Mouse (Mus musculus) macrophage (primary cell): ENCODE results near the gene Tmem86b. TPM values are rescaled to one million over a fixed set of nuclear protein-coding genes. Genes with fewer than 3 reads are reported as not detected.

Source experiments
- H3K27ac ChIP-seq: fragments of 350-480 bp; formaldehyde crosslinking; 2 replicates; pipeline ENCODE4 v1.9.0; 2021
- H3K36me3 ChIP-seq: fragments of 350-480 bp; formaldehyde crosslinking; 2 replicates; pipeline ENCODE4 v1.9.0; 2021; ENCODE audit errors: inconsistent target
- H3K4me3 ChIP-seq: fragments of 350-480 bp; formaldehyde crosslinking; 2 replicates; pipeline ENCODE4 v1.9.0; 2021; ENCODE audit errors: inconsistent target
- H3K79me2 ChIP-seq: fragments of 350-480 bp; formaldehyde crosslinking; 2 replicates; pipeline ENCODE4 v1.9.0; 2021; ENCODE audit errors: inconsistent target
- WGBS: methylation state at CpG from one replicate; pipeline ENCODE4 v1.1.7; 2026; ENCODE audit warnings: inconsistent platforms; ENCODE audit not compliant: missing documents; 5-methylcytosine and 5-hydroxymethylcytosine counted together
- polyA plus RNA-seq: library from polyadenylated mRNA; stranded (reverse); fragments of 250-400 nt; gene quantifications from 3 replicates; pipeline ENCODE4 v1.2.4, GENCODE M21; 2018; ENCODE audit warnings: inconsistent platforms

Gene Tmem86b
- polyA plus RNA-seq, 1 experiment from 2014 or later = 1.4 TPM

- Histone ChIP-seq H3K79me2 (peaks cover 47% of the 10 kb centered on the region), H3K4me3 (peak overlapping the region; percentile 78), H3K36me3 (no peaks in the 10 kb centered on the region), H3K27ac (peak overlapping the region; percentile 47)
- WGBS = 2% methylated on average over 9 of the region's 9 CpGs
Observed at GRCm38 (mm10) chr7:4657521-4658127, 26.4 kb upstream of the Tmem86b start.

DNA sequence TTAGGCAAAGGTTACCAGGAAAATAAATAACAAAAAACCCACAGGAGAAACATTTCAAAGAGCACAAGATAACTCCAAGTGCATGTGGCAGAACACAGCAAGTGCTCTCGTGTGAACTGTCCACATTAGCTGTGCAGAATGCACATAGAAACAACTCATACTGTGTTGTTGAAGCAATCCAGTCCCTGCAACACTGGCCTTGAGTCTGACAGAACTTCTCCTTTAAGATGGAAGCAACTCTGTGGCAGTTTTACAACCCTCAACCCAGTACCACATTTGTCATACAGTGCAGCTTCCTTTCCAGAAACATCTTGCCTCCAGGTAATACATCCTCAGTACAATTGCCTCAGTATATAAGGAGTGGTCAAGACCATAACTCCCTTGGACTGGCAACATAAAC, 25.6 kb upstream of the Tmem86b start:
- Histone ChIP-seq H3K36me3 (no peaks in the 10 kb centered on the region), H3K79me2 (peaks cover 55% of the 10 kb centered on the region), H3K27ac (peak overlapping the region; percentile 97), H3K4me3 (peak overlapping the region; percentile 78)
- 9% methylated on average over 1 of the region's 1 CpGs for WGBS

- H3K4me3 ChIP-seq = no peak overlapping the region
Observed at GRCm38 (mm10) chr7:4655916-4656315, 24.7 kb upstream of the Tmem86b start.

GRCm38 (mm10) chr7:4655393-4655792, 24.2 kb upstream of the Tmem86b start:
- H3K36me3 ChIP-seq = no peaks in the 10 kb centered on the region
- peaks cover 69% of the 10 kb centered on the region for H3K79me2 ChIP-seq
- WGBS = 37% methylated on average over 4 of the region's 4 CpGs
- no peak overlapping the region for H3K4me3 ChIP-seq
- peak overlapping the region; percentile 97 for H3K27ac ChIP-seq

More at GRCm38 (mm10) chr7:4655916-4656315, 24.7 kb upstream of the Tmem86b start:
- Histone ChIP-seq H3K79me2 (peaks cover 64% of the 10 kb centered on the region), H3K27ac (peak overlapping the region; percentile 97; the same call in 1 of the 2 replicates), H3K36me3 (no peaks in the 10 kb centered on the region)
- WGBS = 17% methylated on average over 1 of the region's 1 CpGs

GRCm38 (mm10) chr7:4654221-4654620, 23.0 kb upstream of the Tmem86b start:
- H3K79me2 ChIP-seq = peaks cover 78% of the 10 kb centered on the region
- 0% methylated on average over 2 of the region's 2 CpGs for WGBS
- no peaks in the 10 kb centered on the region for H3K36me3 ChIP-seq
- H3K4me3 ChIP-seq = peak overlapping the region; percentile 22
- H3K27ac ChIP-seq = peak overlapping the region; percentile 97

DNA sequence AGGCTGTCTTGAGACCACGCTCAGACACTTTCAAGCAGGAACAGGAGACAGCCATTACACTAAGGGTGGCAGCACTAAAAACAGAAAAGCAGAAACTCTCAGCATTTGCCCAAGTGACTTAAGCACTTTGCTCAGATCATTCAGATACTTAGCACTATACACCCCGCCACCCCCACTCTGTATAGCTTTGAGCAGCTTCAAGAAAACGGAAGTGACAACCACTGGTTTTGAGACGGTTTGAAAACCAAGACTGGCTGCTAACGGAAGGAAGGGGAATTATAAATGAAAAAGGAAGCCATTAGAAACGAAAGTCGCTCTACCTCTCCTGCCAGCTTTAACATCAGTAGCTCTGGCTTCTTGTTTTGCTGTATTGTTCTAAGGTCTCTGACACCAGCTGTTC, 22.6 kb upstream of the Tmem86b start:
- WGBS = 0% methylated on average over 6 of the region's 7 CpGs
- Histone ChIP-seq H3K4me3 (peak overlapping the region; percentile 22), H3K36me3 (no peaks in the 10 kb centered on the region), H3K27ac (peak overlapping the region; percentile 97), H3K79me2 (peaks cover 79% of the 10 kb centered on the region)

DNA sequence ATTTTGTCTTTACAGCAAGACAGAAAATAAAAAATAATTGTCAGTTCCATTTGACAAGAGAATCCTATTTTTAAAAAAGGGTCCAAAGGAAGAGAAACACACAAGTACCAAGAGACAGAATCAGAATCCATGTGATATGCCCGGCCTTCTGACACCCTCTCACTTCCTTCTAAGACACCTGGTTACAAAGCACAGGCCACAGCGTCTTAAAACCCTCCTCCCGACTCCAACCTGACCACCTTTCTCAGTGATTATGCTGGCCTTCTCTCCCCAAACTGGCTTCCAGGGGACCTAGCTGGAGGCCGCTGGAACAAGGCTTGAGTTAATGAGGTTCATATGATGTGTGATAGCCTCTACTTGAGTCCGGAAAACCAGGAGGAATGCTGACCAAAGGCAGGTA, 22.1 kb upstream of the Tmem86b start:
- H3K79me2 ChIP-seq = peaks cover 83% of the 10 kb centered on the region
- WGBS = 6% methylated on average over 5 of the region's 5 CpGs
- H3K36me3 ChIP-seq = no peaks in the 10 kb centered on the region
- H3K27ac ChIP-seq = peak overlapping the region; percentile 97
- no peak overlapping the region; the same call in 1 of the 2 replicates for H3K4me3 ChIP-seq

GRCm38 (mm10) chr7:4652726-4653125, 21.5 kb upstream of the Tmem86b start:
- Histone ChIP-seq H3K79me2 (peaks cover 84% of the 10 kb centered on the region), H3K4me3 (no peak overlapping the region), H3K36me3 (no peaks in the 10 kb centered on the region), H3K27ac (peak overlapping the region; percentile 97)
- 45% methylated on average over 5 of the region's 5 CpGs for WGBS

DNA sequence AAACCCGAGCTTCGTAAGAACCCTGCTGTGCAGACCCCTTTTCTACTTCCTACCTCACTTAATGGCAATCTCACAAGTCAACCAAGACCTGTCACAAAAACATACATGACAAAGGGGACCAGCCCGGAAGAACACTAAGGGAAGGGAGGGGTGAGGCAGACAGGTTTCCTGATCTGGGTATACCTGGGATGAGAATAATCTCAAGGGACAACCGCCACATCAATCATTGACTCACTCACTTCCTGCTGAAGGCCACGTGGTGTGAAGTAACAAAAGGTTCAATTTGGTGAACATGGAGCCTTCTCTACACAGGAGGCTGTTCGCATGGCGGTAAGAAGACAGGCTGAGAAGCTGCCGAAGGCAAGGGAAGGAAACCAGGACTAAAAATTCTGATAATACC, 20.4 kb upstream of the Tmem86b start:
- Histone ChIP-seq H3K36me3 (peaks cover 5% of the 10 kb centered on the region; the same call in 1 of the 2 replicates), H3K79me2 (peaks cover 84% of the 10 kb centered on the region), H3K4me3 (no peak overlapping the region), H3K27ac (peak overlapping the region; percentile 97)
- WGBS = 18% methylated on average over 8 of the region's 8 CpGs

- Histone ChIP-seq H3K79me2 (peaks cover 94% of the 10 kb centered on the region), H3K27ac (peak overlapping the region; percentile 3; the same call in 1 of the 2 replicates), H3K36me3 (peaks cover 41% of the 10 kb centered on the region), H3K4me3 (no peak overlapping the region)
- WGBS = 73% methylated on average over 2 of the region's 2 CpGs
Observed at GRCm38 (mm10) chr7:4647992-4648391, 16.8 kb upstream of the Tmem86b start.

- no peak overlapping the region for H3K4me3 ChIP-seq
- WGBS = 18% methylated on average over 6 of the region's 6 CpGs
- peaks cover 46% of the 10 kb centered on the region for H3K36me3 ChIP-seq
- H3K27ac ChIP-seq = peak overlapping the region; percentile 19
- H3K79me2 ChIP-seq = peaks cover 87% of the 10 kb centered on the region
Observed at GRCm38 (mm10) chr7:4647291-4647690, 16.1 kb upstream of the Tmem86b start.

DNA sequence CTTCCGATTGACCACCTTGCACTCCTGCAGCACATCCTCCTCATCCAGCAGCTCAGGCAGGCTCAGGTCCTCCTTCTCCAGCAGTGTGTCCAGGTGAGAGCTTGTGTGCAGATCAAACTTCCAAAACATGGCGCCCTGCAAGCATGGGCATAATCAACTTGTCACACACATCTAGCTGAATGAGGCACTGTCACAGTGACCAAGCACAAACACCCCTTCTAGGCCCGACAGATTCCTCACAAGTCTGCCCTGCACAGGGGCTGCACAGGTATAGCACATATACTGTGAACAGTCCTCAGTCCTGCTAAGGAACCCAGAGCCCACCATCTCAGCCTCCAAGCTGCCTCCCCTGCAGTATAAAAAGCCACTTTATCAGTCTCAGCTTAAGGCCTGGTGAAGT, 15.6 kb upstream of the Tmem86b start:
- peaks cover 51% of the 10 kb centered on the region for H3K36me3 ChIP-seq
- peak overlapping the region; percentile 19; the same call in 1 of the 2 replicates for H3K27ac ChIP-seq
- 100% methylated on average over 2 of the region's 3 CpGs for WGBS
- H3K4me3 ChIP-seq = no peak overlapping the region
- H3K79me2 ChIP-seq = peaks cover 83% of the 10 kb centered on the region

GRCm38 (mm10) chr7:4643225-4643624, 12.0 kb upstream of the Tmem86b start:
- Histone ChIP-seq H3K79me2 (peaks cover 53% of the 10 kb centered on the region), H3K4me3 (no peak overlapping the region), H3K27ac (no peak overlapping the region), H3K36me3 (peaks cover 85% of the 10 kb centered on the region)
- 44% methylated on average over 6 of the region's 6 CpGs for WGBS

- H3K36me3 ChIP-seq = peaks cover 86% of the 10 kb centered on the region
- no peak overlapping the region for H3K27ac ChIP-seq
- no peak overlapping the region for H3K4me3 ChIP-seq
- peaks cover 41% of the 10 kb centered on the region for H3K79me2 ChIP-seq
- WGBS = 92% methylated on average over 7 of the region's 7 CpGs
Observed at GRCm38 (mm10) chr7:4641956-4642355, 10.7 kb upstream of the Tmem86b start.

DNA sequence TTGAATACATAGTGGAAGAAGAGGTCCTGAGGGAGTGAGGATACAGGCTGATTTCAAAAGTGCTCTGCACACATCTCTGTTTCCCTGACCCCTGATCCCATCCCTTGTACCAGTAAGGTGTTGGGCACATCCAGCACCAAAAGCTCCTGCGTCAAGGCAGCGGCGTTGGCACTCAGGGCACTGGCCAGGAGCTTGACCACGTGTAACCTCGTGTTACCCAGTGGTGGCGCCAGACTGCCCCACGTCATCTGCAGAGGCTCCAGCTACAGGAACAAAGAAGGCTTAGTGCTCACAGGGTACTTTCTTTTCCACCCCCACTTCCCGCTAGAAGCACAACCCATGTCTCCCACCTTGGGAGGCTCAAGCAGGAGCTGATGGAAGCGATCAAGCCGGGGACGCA, 9.9 kb upstream of the Tmem86b start:
- no peak overlapping the region for H3K27ac ChIP-seq
- 85% methylated on average over 11 of the region's 11 CpGs for WGBS
- H3K4me3 ChIP-seq = no peak overlapping the region
- H3K79me2 ChIP-seq = peaks cover 33% of the 10 kb centered on the region
- H3K36me3 ChIP-seq = peaks cover 78% of the 10 kb centered on the region

- 31% methylated on average over 4 of the region's 4 CpGs for WGBS
- H3K79me2 ChIP-seq = no peaks in the 10 kb centered on the region; the same call in 1 of the 2 replicates
- peaks cover 75% of the 10 kb centered on the region for H3K36me3 ChIP-seq
- H3K4me3 ChIP-seq = no peak overlapping the region
- no peak overlapping the region for H3K27ac ChIP-seq
Observed at GRCm38 (mm10) chr7:4636179-4636578, 5.0 kb upstream of the Tmem86b start.
